Mouse (Mus musculus): Measurements from ENCODE around the gene Sult1a1.

Sult1a1 gene

DNA sequence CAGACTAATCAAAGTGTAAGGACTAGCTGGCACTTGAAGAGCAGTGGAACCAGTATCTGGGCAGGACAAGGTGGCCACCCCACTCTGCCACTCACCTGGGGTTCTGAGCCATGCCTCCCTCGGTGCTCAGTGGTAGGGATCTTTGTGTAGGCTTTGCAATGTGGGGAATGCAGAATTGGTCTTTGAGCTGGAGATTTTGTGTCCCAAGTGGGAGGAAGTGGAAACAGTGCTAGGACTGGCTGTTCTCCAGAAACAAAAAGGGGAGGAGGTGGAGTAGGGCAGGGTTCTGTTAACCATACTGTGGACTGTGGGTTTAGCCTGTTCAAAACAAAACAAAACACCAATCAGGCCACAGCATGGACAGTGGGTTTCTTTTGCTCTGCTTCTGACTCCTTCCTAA is at the start of gene Sult1a1:
Sult1a1 (minus strand) TSS at position 226 of the 400 bp plus-strand sequence.
- DNase-seq, result peak; percentile 48

DNA sequence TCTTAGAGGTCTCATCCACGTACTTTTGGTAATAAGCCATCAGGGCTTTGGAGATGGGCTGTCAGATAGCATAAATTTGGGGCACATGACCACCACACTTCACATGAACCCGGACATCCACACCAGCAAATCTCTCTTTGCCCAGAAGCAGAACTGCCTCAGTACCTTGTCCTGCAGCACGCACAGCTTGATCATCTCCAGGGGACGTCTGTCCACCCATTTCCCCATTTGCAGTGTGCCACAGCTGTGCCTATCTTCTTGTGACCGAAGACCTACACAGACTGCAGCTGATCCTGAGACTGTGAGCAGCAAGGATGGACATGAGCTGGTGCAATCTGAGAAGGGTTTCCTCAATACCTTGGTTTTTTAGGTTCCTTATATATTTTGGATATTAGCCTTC is 49.4 kb upstream of the Sult1a1 start:
- DNase-seq, result no peak

DNA sequence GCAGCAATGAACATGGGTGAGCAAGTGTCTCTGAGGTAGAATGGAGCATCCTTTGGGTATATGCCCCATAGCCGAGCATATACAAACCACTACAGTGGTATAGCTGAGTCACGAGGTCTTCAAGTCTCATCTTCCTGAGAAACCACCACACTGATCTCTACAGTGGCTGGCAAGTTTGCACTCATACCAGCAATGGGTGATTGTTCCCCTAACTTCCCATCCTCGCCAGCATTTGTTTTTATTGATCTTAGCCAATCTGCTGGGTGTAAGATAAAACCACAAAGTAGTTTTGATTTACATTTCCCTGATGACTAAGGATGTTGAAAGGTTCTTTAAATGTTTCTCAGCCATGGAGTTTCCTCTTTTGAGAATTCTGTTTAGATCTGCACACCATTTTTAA is 48.8 kb upstream of the Sult1a1 start:
- DNase-seq, result no peak

DNA sequence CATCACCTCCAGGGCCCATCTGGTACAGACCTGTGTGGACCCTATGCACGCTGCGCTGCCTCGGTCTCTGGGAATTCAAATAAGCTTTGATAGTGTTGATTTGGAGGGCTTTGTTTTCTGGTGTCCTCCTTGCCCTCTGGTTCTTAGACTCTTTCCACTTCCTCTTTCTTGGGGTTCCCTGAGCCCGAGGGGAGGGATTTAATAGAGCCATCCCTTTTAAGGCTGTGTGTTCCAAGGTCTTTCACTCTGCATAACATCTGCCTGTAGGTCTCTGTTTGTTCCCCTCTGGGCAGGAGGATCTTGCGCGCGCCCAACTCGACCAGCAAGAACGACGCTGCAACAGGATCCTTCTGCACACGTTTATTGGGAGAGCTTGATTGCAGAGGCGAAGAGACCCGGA is 45.4 kb upstream of the Sult1a1 start:
- DNase-seq, result no peak

DNA sequence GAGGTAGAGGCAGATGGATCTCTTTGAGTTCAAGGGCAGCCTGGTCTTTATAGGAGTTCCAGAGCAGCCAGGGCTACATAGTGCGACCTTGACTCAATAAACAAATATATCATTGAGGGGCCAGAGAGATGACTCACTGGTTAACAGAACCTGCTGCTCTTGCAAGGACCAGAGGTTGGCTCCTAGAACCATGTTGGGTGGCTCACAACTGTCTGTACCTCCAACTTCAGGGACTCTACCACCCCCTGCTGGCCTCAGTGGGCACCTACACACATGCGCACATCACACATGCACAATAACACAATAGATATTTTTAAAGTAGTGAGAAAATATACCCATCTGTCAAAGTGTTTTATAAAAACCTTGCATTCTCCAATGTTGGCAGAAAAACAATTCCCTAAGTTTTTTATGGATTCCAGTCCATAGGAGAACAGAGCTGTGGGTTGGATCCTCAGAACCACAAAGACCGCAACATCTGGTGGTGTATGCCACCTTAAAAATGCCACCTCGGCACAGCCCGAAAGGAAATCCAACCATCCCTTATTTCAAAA is 42.6 kb upstream of the Sult1a1 start:
- no peak for DNase-seq

DNA sequence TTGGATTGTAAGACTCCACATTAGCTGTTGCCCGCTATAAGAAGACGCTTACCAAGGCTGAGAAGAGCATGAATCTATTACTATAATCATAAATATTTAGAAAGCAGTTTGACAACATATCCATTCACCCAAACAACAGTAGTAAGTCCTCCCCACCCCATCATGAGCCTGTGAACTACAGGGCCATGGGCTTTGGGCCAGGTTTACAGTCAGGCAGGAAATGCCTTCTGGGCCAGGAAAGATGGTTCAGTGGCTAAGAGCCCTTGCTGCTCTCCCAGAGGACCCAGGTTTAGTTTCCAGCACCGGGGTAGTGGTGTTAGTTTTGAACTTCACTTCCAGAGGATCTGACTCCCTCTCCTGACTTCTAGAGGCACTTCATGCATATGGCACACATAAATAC is 41.3 kb upstream of the Sult1a1 start:
- no peak for DNase-seq

DNA sequence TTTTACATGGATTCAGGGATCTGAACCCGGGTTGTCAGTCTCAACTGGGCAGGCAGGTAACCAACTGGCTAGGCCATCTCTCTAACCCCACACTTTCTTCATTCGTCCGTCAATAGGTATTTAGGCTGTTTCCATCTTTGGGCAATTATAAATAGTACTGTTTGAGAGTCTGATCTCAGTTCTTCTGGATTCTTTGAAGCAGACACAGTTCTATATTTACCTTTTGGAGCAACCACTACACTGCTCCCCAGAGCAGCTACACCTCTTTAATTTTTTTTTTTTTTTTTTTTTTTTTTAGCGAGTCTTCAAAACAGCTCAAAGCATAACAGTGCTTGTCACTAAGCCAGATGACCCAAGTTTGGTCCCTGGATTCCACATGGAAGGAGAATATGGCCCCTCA is 39.4 kb upstream of the Sult1a1 start:
- DNase-seq, result no peak

DNA sequence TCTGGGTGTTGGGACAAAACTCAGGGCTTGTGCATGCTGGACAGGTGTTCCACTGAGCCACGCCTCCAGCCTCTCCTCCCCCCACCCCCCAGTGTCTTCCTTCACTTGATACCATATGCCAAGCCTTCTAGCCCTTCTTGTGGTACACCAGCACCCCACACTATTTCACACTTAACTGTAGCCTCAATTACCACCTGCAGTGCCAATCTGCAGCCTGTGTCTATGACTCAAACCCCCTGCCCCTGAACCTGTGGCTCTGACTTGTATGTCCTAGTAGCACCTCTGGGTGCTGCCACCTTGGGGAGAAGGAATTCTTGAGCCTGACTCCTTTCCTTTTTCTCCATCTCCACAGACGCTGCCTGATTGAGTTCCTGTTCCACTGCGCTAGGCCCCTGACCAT is 35.7 kb upstream of the Sult1a1 start:
- no peak for DNase-seq

DNA sequence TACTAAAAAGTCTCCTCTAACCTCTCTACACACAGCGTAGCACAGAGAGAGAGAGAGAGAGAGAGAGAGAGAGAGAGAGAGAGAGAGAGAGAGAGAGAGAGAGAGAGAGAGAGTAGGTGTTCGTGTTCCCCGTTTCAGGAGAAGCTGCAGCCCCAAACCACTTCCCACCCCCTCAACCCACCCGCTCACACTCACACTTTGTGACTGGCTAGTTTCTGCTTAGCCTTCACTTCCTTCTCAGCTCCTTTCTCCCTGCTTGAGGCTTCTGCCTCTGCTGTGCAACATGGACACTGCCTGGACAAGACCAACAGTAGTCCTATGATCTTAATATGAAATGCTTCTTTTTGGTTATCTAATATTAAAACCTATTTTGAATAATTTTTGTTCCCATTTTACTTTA is 34.0 kb upstream of the Sult1a1 start:
- DNase-seq, result no peak

DNA sequence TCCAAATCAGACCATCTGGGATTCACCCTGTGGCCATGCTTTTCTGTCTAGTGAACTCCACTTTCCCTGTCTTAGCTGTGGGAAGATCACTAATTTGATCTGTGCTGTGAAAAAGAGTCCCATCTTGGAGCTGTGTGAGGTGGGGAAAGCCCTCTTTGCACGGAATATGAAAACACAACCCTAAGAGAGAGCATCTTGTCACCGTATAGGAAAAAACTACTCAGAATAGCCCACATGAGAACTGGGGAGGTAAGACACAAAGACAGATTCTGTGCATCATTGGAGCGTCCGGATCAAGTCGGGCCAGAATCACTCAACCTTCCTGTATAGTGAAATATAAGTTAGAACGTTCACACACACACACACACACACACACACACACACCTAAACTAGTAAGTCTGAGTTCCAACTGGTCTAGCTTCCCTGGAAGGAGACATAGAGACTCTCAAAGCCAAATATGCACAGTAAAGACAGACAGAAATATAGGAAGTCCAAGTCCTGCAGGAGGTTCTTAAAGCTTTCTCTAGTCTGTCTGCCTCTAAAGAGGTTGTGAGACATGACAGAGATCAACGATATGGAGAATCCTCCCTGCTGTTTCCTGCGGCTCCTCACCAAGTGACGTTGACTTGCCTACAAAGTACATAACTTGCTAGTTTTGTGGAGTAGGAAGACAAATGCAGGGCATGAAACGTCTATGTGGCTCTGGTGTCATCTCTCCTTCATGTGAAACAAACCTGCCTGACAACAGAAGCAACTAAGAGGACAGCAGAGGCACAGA is 32.1 kb upstream of the Sult1a1 start:
- DNase-seq, result no peak

DNA sequence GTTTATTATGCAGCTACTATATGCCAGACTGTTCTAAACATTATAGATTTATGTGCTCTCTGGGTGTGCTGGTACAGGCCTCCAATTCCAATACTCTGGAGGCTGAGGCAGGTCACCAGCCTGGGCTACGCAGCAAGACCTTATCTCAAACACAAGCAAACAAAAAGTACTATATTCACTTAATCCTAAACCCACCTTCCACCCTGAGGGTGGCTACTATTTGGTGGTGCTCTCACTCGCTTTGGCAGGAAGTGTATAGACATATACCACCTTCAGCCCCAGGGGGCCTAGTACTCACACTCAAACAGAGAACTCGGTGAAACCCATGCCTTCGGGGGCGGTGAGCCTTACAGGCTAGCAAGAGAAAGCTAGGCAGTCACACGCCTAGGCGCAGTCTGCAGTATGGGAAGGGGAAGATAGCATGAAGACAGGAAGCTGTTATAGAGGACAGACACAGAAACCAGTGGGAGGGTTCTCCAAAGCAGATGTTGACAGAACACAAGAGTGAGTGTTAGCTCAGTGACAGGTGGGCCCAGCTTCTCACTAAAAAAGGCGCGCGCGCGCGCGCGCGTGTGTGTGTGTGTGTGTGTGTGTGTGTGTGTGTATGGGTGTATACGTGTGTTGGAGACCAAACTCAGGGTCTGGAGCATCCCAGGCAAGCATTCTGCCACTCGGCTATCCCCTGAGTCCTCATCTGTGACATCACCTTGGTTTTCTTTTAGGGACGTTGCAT is 31.4 kb upstream of the Sult1a1 start, which contains the start of gene Coro1a:
Coro1a (minus strand) TSS at position 346 of the 733 bp plus-strand sequence.
- DNase-seq, result no peak

DNA sequence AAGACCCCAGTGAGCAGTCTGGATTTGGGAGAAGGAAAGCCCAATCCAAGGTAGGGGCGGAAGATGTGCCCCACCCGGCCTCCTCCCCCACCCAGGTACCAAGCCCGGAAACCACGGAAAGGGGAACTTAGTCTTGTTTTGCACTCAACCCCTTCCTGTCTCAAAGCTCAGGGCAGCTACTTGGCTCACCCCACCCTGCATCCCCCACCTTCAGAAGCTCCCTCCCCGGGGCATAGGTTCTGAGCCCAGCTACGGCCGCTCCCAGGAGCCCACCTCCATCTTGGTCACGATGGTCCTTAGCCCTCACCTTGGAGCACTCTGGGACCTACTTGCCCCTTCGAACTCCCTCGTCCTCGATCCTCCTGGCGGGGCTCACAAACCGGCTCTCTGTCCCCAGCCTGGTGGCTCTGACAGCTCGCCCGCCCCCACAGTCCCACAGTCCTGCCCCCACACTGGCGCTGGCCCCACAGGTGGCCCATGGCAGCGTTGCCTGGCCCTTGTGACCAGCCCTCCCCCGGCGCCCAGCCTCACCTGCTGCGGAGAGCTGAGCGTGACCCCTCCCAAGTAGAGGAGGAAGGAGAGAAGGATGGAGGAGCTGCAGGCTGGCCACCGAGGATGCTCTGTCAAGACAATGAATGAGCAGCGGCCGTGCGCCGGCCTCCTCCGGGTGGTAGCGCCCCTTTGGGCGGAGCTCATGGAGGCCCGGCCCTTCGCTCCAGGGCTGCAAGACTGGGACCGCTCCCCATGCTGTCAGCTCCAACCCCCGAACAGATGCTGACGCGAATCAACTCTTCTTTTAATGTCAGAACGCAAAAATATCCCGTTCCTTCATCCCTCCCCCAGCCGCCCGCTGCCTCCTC is 28.1 kb upstream of the Sult1a1 start:
- peak; percentile 93 for DNase-seq

DNA sequence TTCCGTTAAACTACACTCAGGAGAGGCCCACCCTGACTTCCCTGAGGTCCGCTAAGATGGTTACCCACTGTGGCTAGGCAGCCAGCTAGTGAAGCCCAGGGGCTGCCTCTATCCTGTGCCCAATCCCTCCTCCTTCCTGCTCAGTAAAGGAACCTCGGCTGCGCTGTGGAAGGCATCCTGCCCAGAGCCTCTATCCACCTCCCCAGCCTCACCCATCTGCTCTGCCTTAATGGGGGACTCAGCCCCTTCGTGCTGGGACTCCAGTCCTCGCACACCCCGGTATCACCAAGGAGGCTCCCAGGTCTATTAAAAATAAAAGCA is 27.5 kb upstream of the Sult1a1 start:
- DNase-seq, result no peak

DNA sequence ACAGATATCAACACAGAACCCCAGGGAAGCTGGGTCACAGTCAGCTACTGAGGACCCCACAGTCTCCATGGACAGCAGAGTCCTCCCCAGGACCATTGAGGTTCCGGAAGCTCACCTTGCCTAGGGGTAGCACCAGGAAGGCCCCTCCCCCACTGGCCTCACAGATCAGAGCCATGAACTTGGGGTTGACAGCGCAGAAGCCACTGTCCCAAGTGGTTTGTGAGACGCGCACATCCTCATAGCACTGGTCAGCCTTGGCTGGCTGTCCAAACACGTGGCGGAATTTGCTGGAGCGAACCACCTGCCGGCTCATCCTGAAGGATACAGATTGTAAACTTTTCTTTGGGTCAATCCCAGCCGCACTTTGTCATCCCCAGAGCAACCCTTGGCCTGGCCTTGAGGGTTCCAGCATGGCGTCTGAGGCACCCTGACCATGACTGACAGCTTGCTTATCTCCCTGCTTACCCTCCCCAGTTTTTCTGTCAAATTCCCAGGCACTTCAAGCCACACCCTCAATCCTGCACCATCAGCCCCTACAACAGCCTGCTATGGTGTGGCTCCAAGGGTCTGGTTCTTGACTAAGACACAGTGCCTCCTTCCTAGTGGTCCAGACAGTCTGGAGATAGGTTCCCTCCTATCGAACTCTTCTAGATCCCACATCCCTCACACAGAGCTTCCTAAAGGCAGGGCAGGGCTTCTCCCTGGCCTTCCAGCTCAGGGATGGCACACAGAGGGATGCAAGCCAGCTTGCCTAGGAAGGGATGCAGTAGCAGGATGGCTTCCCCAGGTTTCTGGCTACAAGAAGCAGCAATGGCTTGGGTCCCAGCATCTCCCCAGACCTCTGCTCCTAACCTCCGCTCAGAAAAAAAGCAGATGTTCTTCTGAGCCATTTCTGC is 26.9 kb upstream of the Sult1a1 start:
- no peak for DNase-seq

DNA sequence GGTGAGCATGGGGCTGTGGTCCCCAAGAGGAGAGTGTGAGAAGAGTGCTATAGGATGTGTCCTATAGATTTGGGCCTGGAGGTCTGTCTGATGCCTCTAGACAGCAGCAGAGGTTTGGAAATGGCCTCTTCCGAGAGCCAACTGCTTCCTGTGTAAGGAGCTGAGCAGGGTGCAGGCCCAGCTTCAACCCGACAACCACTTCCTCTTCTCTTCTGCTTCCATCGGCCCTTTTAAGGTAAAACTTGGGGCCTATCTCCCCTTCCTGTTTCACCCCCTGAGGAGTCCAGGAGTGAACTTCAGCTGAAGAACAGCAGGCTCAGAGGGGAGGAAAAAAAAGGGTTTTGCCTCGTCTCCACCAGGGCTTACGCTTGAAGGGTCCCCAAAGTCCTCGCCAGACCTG is 26.1 kb upstream of the Sult1a1 start:
- DNase-seq, result no peak

DNA sequence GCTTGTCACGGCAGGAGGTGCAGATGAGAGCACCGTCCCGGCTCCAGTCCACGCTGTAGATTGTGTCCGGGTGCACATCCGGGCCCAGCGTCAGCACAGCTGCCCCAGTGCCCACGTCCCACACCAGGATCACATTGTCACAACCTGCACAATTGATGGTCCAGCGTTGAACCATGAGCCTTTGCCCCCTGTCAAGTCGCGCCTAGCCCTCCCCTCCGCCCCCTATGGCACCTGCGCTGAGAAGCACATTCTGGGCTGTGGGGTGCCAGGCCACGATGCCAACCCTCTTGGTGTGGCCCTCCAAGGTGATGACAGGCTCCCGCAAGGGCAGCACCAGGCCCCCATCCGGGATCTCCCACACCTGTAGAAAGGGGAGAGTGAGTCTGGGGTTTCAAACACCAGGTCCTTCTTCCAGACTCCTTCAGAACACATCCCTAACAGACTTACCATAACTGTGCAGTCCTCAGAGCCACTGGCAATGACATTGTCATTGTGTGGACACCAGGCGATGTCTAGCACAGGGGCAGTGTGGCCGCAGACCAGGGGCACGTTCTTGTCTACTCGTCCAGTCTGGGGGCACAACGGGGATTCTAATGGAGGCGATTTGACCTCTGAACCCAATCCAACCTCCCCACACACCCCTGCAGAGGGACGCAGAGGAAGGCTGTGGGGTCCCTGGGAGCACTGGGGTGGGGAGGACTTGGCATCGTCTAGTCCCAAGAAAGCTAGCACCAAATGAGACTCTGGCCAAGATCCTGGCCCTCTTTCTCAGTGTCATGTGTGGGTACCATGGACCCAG is 25.5 kb upstream of the Sult1a1 start:
- DNase-seq, result no peak

DNA sequence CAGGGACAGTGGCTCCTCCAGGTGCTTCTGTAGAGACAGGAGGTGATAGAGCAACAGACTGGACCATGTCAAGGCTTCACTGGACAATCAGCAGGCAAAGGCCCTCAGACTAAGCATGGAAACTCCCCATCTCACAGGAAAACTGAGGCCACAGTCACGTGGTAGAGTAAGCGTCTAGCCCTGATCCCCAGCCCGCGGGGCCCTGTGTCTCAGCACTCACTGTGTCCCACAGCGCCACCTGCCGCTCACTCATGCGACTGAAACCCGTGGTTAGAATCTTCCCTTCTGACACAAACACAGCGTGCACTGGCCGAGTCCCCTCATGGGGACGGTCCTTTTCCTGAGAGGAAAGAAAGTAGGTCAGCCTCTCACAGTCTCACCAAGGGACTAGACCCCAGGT is 24.8 kb upstream of the Sult1a1 start:
- peak; percentile 91 for DNase-seq

DNA sequence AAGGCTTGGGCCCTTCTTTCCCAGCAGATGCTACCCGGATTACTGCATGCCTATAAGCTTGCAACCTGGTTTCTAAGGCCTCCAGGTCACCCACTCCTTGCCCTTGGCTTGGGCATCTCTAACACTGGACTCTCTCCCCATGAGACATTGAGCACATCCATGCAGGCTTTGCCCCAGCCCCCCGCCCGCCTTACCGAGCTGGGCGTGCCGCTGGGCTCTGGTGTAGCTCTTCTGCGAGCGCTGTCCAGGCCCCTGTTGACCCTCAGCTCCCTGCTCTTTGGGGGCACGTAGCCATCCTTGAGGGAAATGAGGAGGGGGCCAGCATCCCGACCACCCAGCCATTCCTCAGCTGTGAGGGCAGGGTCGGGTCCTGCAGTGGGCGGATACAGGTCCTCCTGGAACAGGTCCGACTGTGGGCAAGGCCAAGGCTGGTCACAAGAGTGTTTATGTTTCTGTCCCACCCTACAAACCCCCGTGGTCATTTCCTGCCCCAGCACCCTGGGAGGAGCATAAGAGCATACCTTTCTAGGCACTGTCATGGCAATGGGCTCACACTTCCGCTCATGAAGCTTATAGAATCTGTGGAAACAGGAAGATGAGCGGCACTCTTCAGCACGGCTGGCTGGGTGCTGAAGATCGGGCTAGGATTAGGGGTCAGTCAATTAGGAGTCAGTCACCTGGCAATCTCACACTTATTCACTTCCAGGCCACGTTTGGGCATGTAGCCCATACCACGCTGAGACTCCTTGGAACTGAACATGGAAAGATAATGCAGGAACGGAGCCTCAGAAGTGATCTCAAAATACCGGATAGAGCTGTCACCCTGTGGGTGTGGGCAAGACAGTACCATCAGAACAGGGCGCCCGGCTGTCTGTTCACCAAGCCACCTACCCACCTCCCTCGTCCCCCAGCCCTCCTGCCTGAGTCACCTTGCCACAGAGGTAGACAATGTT is 24.1 kb upstream of the Sult1a1 start:
- DNase-seq, result no peak

DNA sequence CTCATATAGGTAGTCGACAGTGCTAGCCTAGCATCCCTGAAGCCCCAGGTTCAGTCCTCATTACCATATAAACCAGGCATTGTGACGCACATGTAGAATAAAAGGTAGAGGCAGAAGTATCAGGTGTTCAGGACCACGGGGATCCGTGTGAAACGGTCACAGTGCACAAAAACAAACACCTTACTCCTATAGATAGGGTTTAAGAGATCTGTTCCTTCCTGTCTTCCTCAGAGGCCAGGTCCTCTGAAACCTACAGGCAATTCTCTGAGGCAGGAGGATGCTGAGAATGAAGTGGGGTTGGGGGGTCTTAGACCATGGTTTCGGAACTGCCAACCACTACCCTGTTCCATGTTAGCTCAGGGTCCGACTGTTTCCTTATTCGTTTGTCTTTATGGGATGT is 21.6 kb upstream of the Sult1a1 start:
- no peak for DNase-seq

DNA sequence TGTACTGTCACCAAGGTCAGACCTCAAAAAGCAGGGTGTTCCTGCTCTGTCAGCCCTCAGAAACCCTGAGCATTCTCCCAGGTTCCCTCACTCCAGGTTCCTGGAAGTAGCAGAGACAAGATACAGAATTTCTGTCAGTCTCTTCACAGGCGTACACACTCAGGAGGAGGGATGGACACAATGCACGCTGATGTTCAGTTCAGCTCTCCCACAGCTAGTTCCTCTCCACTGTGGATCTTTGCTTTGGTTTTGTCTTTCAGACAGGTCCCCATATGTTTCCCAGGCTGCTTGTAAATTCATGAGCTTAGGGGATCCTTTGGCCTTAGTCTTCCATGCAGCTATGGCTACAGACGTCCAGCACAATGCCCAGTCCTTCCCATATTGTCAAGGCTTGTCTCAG is 20.7 kb upstream of the Sult1a1 start:
- DNase-seq, result no peak
